Mouse (Mus musculus): ENCODE results near the gene Tmem158.

GRCm38 (mm10) chr9:123213371-123213770 is 47.2 kb downstream of the Tmem158 start:
- TF ChIP-seq CTCF (IDR thresholded peaks at IDR 0.05; ENCODE audit: borderline replicate concordance, extremely low read depth, insufficient read depth, insufficient read length), result no peak
- no peak for TF ChIP-seq POLR2A (IDR thresholded peaks at IDR 0.05; ENCODE audit: borderline replicate concordance, extremely low read depth, insufficient read depth, insufficient read length, poor library complexity, severe bottlenecking)
